Mouse (Mus musculus) cerebellum, adult 2 months (tissue): ENCODE data around the gene Cdh3.
A peak's percentile ranks its signal among the peaks of the same experiment; 100 is the strongest.

Experiments
- CTCF ChIP-seq: fragments of 200-500 bp; IDR thresholded peaks from 2 replicates; pipeline ENCODE4 v1.5.1; 2011; ENCODE audit warnings: low read depth, mild to moderate bottlenecking, control low read depth, low read length, moderate library complexity, borderline replicate concordance; ENCODE audit not compliant: insufficient read depth
- POLR2A ChIP-seq: fragments of 200-500 bp; IDR thresholded peaks from 2 replicates; pipeline ENCODE4 v1.6.1; 2011; ENCODE audit warnings: low read length, control low read depth, borderline replicate concordance; ENCODE audit not compliant: insufficient read depth

DNA sequence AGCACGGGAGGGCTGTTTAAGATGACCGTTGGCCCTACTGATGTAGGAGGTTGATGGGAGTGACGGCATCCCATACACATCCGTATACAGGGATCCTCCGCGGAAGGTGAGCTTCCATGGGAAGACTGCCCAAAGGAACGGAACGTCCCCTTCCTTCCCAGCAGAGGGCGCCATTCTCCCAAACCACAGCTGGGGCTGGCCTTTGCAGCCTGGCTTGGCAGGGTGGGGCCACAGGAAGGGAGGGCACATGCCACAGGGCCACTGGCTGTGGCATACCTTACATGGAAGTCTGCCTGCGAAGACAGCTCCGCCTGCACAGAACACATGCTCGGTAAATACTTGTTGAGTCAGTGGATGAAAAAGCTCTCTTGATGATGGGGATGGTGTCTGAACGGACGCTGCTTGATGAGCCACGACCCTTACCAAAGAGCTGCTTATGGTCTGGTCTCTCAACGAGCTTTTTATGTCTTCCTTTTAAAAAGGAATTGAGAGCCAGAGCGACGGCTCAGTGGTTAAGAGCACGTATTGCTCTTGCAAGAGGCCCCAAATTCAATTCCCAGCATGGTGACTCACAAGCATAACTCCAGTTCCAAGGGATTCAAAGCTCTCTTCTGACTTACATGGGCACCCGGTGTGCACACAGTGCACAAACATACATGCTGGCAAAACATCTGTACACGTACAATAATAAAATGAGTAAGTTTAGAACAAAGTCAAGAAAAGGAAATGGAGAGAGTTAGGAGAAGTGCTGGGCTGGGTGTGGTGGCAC, 50.6 kb downstream of the Cdh3 start:
- TF ChIP-seq CTCF (peak; percentile 51), POLR2A (no peak)
